In genomic region chr3:107917097-107917496, GRCm38 (mm10) we compare ENCODE assay signal across 16 mouse cellular contexts. TPM values are rescaled to one million over a fixed set of nuclear protein-coding genes. Genes with fewer than 3 reads are reported as not detected.
DNase-seq lines count a peak whose midpoint lies in the region; ATAC-seq and TF ChIP-seq lines count a peak whose summit lies in the region.
"Had no signal": no experiment of that assay in that cellular context is flagged by ENCODE, and none has a peak within 500 bp of the region (broad histone marks: within the 10 kb centered on the region; RNA-seq: fewer than 3 reads in every experiment).

No protein-coding gene starts in this region.

- TF ChIP-seq EP300 in liver, embryonic 14.5 days (IDR thresholded peaks at IDR 0.05; ENCODE audit: low read depth) = no peak

- TF ChIP-seq CTCF in liver, embryonic 14.5 days (IDR thresholded peaks at IDR 0.05; ENCODE audit: low read depth) = peak; percentile 41; the same call in 1 of the 2 replicates

- no peak overlapping the region for H3K4me3 ChIP-seq in forebrain, embryonic 14.5 days (ENCODE audit: low read depth, low read length)
- H3K4me3 ChIP-seq in forebrain, embryonic 15.5 days = no peak overlapping the region
- H3K4me3 ChIP-seq in liver, embryonic 14.5 days (ENCODE audit: insufficient read depth in 1 of 2, low read depth in 2 of 2, low read length in 2 of 2) = no peak overlapping the region
- no peak overlapping the region for H3K4me3 ChIP-seq in ES-E14 (ENCODE audit: insufficient read depth in 1 of 2, low read depth in 1 of 2, low read length in 2 of 2, poor library complexity in 1 of 2, severe bottlenecking in 1 of 2)
- H3K4me3 ChIP-seq: erythroblast, embryonic 14.5 days had no signal

- no peaks in the 10 kb centered on the region for H3K27me3 ChIP-seq in forebrain, embryonic 14.5 days (replicated peaks; ENCODE audit: control insufficient read depth, insufficient read depth, low read length)
- no peaks in the 10 kb centered on the region for H3K27me3 ChIP-seq in forebrain, embryonic 15.5 days
- H3K27me3 ChIP-seq in liver, embryonic 14.5 days (ENCODE audit: control insufficient read depth, insufficient read depth, low read length) = no peaks in the 10 kb centered on the region

- no peak overlapping the region for H3K27ac ChIP-seq in forebrain, embryonic 14.5 days (ENCODE audit: low read depth, low read length)
- H3K27ac ChIP-seq in forebrain, embryonic 15.5 days (replicated peaks) = no peak overlapping the region
- H3K27ac ChIP-seq in liver, embryonic 14.5 days = no peak overlapping the region
- no peak overlapping the region for H3K27ac ChIP-seq in ES-E14 (ENCODE audit: insufficient read depth, low read depth, low read length, poor library complexity, severe bottlenecking)

- H3K9ac ChIP-seq in forebrain, embryonic 14.5 days (ENCODE audit: low read length) = no peak overlapping the region
- H3K9ac ChIP-seq in forebrain, embryonic 15.5 days (replicated peaks) = no peak overlapping the region
- H3K9ac ChIP-seq in liver, embryonic 14.5 days (replicated peaks) = no peak overlapping the region
- H3K9ac ChIP-seq in ES-E14 (ENCODE audit: insufficient read depth, low read depth, low read length, poor library complexity, severe bottlenecking) = no peak overlapping the region

- WGBS in forebrain, embryonic 14.5 days = 81% methylated on average over 3 of the region's 3 CpGs
- 74% methylated on average over 3 of the region's 3 CpGs for WGBS in forebrain, embryonic 15.5 days
- 72% methylated on average over 3 of the region's 3 CpGs for WGBS in liver, embryonic 14.5 days (ENCODE audit: insufficient replicate concordance)

- 0 out of 2 replicates have a peak, but pooled peaks have one; percentile 23 for ATAC-seq in forebrain, embryonic 14.5 days
- no peak for ATAC-seq in forebrain, embryonic 15.5 days (replicated peaks)
- no peak for ATAC-seq in liver, embryonic 14.5 days (ENCODE audit: insufficient read depth)
- ATAC-seq in megakaryocyte progenitor cell, adult 5-6 weeks (replicated peaks; ENCODE audit: poor library complexity) = 0 out of 2 replicates have a peak, but pooled peaks have one; percentile 18

- no peaks in the 10 kb centered on the region for H3K4me1 ChIP-seq in forebrain, embryonic 14.5 days (ENCODE audit: control insufficient read depth, insufficient read depth, low read length)
- no peaks in the 10 kb centered on the region for H3K4me1 ChIP-seq in forebrain, embryonic 15.5 days
- H3K4me1 ChIP-seq in liver, embryonic 14.5 days (replicated peaks; ENCODE audit: control insufficient read depth in 2 of 2, insufficient read depth in 2 of 2, low read length in 1 of 2) = 0 out of 4 replicates have a peak, but pooled peaks cover 0 to 2% of the 10 kb centered on the region in 2 experiments
- H3K4me1 ChIP-seq in ES-E14 (ENCODE audit: control insufficient read depth in 2 of 2, insufficient read depth in 2 of 2, low read length in 2 of 2, poor library complexity in 1 of 2) = no peaks in the 10 kb centered on the region

- DNase-seq in forebrain, embryonic 14.5 days (ENCODE audit: low spot score) = no peak
- no peak for DNase-seq in liver, embryonic 14.5 days (ENCODE audit: low read depth in 3 of 3, low spot score in 3 of 3)
- no peak for DNase-seq in liver
- DNase-seq in ES-E14 (ENCODE audit: low read depth, low spot score) = peak; percentile 42
- no peak for DNase-seq in urinary bladder, postnatal 25 days (ENCODE audit: low spot score)
- no peak for DNase-seq in yolk sac, embryonic 10.5 days (ENCODE audit: low spot score)
- DNase-seq: gastrocnemius, postnatal 14 days; heart, postnatal 14 days; kidney, adult 2 months; lung, postnatal 4 days; right cerebral cortex, adult 18-20 months had no signal

- no peaks in the 10 kb centered on the region for H3K9me3 ChIP-seq in forebrain, embryonic 14.5 days (replicated peaks; ENCODE audit: control insufficient read depth, low read length)
- H3K9me3 ChIP-seq in forebrain, embryonic 15.5 days = no peaks in the 10 kb centered on the region
- no peaks in the 10 kb centered on the region for H3K9me3 ChIP-seq in liver, embryonic 14.5 days (ENCODE audit: control insufficient read depth, low read length)
- no peaks in the 10 kb centered on the region for H3K9me3 ChIP-seq in ES-E14 (ENCODE audit: control insufficient read depth, insufficient read depth, low read depth, low read length)

- no peak overlapping the region for H3K4me2 ChIP-seq in forebrain, embryonic 14.5 days (ENCODE audit: low read length)
- no peak overlapping the region for H3K4me2 ChIP-seq in forebrain, embryonic 15.5 days (replicated peaks)
- H3K4me2 ChIP-seq in liver, embryonic 14.5 days (ENCODE audit: low read depth) = no peak overlapping the region

- no peaks in the 10 kb centered on the region for H3K36me3 ChIP-seq in forebrain, embryonic 14.5 days (ENCODE audit: control insufficient read depth, insufficient read depth, low read length)
- no peaks in the 10 kb centered on the region for H3K36me3 ChIP-seq in forebrain, embryonic 15.5 days
- H3K36me3 ChIP-seq in liver, embryonic 14.5 days (replicated peaks; ENCODE audit: control insufficient read depth, insufficient read depth, low read depth) = no peaks in the 10 kb centered on the region
- no peaks in the 10 kb centered on the region for H3K36me3 ChIP-seq in ES-E14 (ENCODE audit: control insufficient read depth, insufficient read depth, low read length, poor library complexity, severe bottlenecking)

- in situ Hi-C loops in ES-E14 (cut with MboI; ENCODE audit: low sequenced_read_pairs in 2 of 2, unreplicated experiment in 2 of 2) = no loop called here

TF ChIP-seq in ES-E14, 5 proteins besides CTCF, POLR2A, EP300 and RAD21:
- TF ChIP-seq ZC3H11A (IDR thresholded peaks at IDR 0.05; ENCODE audit: borderline replicate concordance, low read depth, low read length) (0 out of 2 replicates have a peak, but pooled peaks have one; percentile 9), CHD2 (IDR thresholded peaks at IDR 0.05; ENCODE audit: low read depth, low read length) (no peak)

RNA-seq across cellular contexts. Expression of gene Gstm7, which starts 14.5 kb away (rescaled TPM):
- polyA plus RNA-seq in forebrain, embryonic 14.5 days (2014; fragmentation: Nextera tagmentation; extraction: Ambion mirVana) = 92.7 and 102 TPM in 2 replicates
- 74.8 and 81.6 TPM in 2 replicates for polyA plus RNA-seq in forebrain, embryonic 15.5 days (2015; fragmentation: Nextera tagmentation; extraction: Ambion mirVana)
- 13.7 and 15.3 TPM in 2 replicates for polyA plus RNA-seq in liver, embryonic 14.5 days (2012; rRNA removed)
- polyA plus RNA-seq in liver, embryonic 14.5 days (2014; fragmentation: Nextera tagmentation; extraction: Ambion mirVana) = 16.1 and 18.6 TPM in 2 replicates
- 1.2 and 1.6 TPM in 2 replicates for total RNA-seq in ES-E14 (2012; rRNA removed)
- total RNA-seq in megakaryocyte progenitor cell, adult 5-6 weeks (2015) = 4.4 and 5.7 TPM in 2 replicates
- total RNA-seq in megakaryocyte progenitor cell, adult 5-6 weeks (2017) = 1.6 and 1.9 TPM in 2 replicates
- polyA plus RNA-seq: erythroblast, embryonic 14.5 days had no signal

RNA-seq across cellular contexts. Expression of gene Gstm5, which starts 21.5 kb away (rescaled TPM):
- polyA plus RNA-seq in forebrain, embryonic 14.5 days (2014; fragmentation: Nextera tagmentation; extraction: Ambion mirVana) = 195 and 244 TPM in 2 replicates
- polyA plus RNA-seq in forebrain, embryonic 15.5 days (2015; fragmentation: Nextera tagmentation; extraction: Ambion mirVana) = 175 and 184 TPM in 2 replicates
- 86.0 and 111 TPM in 2 replicates for polyA plus RNA-seq in liver, embryonic 14.5 days (2012; rRNA removed)
- polyA plus RNA-seq in liver, embryonic 14.5 days (2014; fragmentation: Nextera tagmentation; extraction: Ambion mirVana) = 183 and 196 TPM in 2 replicates
- 12.2 and 20.7 TPM in 2 replicates for total RNA-seq in ES-E14 (2012; rRNA removed)
- 38.2 and 61.5 TPM in 2 replicates for total RNA-seq in megakaryocyte progenitor cell, adult 5-6 weeks (2015)
- total RNA-seq in megakaryocyte progenitor cell, adult 5-6 weeks (2017) = 23.6 and 30.6 TPM in 2 replicates

RNA-seq across cellular contexts. Expression of gene Gstm6, which starts 26.5 kb away (rescaled TPM):
- polyA plus RNA-seq in forebrain, embryonic 14.5 days (2014; fragmentation: Nextera tagmentation; extraction: Ambion mirVana) = 13.1 and 13.3 TPM in 2 replicates
- 10.9 and 12.6 TPM in 2 replicates for polyA plus RNA-seq in forebrain, embryonic 15.5 days (2015; fragmentation: Nextera tagmentation; extraction: Ambion mirVana)
- polyA plus RNA-seq in liver, embryonic 14.5 days (2012; rRNA removed) = 6.2 and 6.4 TPM in 2 replicates
- 12.7 and 12.8 TPM in 2 replicates for polyA plus RNA-seq in liver, embryonic 14.5 days (2014; fragmentation: Nextera tagmentation; extraction: Ambion mirVana)
- 0.98 and 1.3 TPM in 2 replicates for total RNA-seq in ES-E14 (2012; rRNA removed)
- 0.22 TPM in 1 of 2 replicates, not detected in the other for total RNA-seq in megakaryocyte progenitor cell, adult 5-6 weeks (2015)
- total RNA-seq in megakaryocyte progenitor cell, adult 5-6 weeks (2017) = not detected in 2 replicates
- polyA plus RNA-seq: erythroblast, embryonic 14.5 days had no signal

RNA-seq across cellular contexts. Expression of gene Eps8l3, which starts 40.1 kb away (rescaled TPM):
- not detected in 2 replicates for polyA plus RNA-seq in forebrain, embryonic 14.5 days (2014; fragmentation: Nextera tagmentation; extraction: Ambion mirVana)
- not detected in 2 replicates for polyA plus RNA-seq in forebrain, embryonic 15.5 days (2015; fragmentation: Nextera tagmentation; extraction: Ambion mirVana)
- polyA plus RNA-seq in liver, embryonic 14.5 days (2012; rRNA removed) = 0.02 and 0.03 TPM in 2 replicates
- 0.20 TPM in 1 of 2 replicates, not detected in the other for polyA plus RNA-seq in liver, embryonic 14.5 days (2014; fragmentation: Nextera tagmentation; extraction: Ambion mirVana)
- not detected in 2 replicates for total RNA-seq in ES-E14 (2012; rRNA removed)
- total RNA-seq in megakaryocyte progenitor cell, adult 5-6 weeks (2015) = 0.07 and 0.12 TPM in 2 replicates
- total RNA-seq in megakaryocyte progenitor cell, adult 5-6 weeks (2017) = not detected in 2 replicates
- total RNA-seq: gastrocnemius, postnatal 14 days; heart, postnatal 14 days had no signal
- polyA plus RNA-seq: cortical plate, adult 2 months; erythroblast, embryonic 14.5 days; limb, embryonic 11.5 days had no signal

RNA-seq across cellular contexts. Expression of gene Gstm3, which starts 52.0 kb away (rescaled TPM):
- polyA plus RNA-seq in forebrain, embryonic 14.5 days (2014; fragmentation: Nextera tagmentation; extraction: Ambion mirVana) = not detected in 2 replicates
- polyA plus RNA-seq in forebrain, embryonic 15.5 days (2015; fragmentation: Nextera tagmentation; extraction: Ambion mirVana) = not detected in 2 replicates
- polyA plus RNA-seq in liver, embryonic 14.5 days (2012; rRNA removed) = 4.1 and 4.6 TPM in 2 replicates
- polyA plus RNA-seq in liver, embryonic 14.5 days (2014; fragmentation: Nextera tagmentation; extraction: Ambion mirVana) = 11.3 and 11.7 TPM in 2 replicates
- total RNA-seq in ES-E14 (2012; rRNA removed) = 0.74 TPM in 1 of 2 replicates, not detected in the other
- not detected in 2 replicates for total RNA-seq in megakaryocyte progenitor cell, adult 5-6 weeks (2015)
- total RNA-seq in megakaryocyte progenitor cell, adult 5-6 weeks (2017) = not detected in 2 replicates
- total RNA-seq: gastrocnemius, postnatal 14 days; heart, postnatal 14 days had no signal
- polyA plus RNA-seq: cortical plate, adult 2 months; limb, embryonic 11.5 days had no signal

Comparison
In these comparisons a context has a peak if more than half of its experiments do, and no peak if none do; other contexts are left out.
1. ATAC-seq: peak in forebrain, embryonic 14.5 days (single experiment) and megakaryocyte progenitor cell, adult 5-6 weeks (single experiment); none in forebrain, embryonic 15.5 days (single experiment) and liver, embryonic 14.5 days (single experiment).